Mouse (Mus musculus): ENCODE measurements around the gene Traf3ip3.

The Traf3ip3 gene

DNA sequence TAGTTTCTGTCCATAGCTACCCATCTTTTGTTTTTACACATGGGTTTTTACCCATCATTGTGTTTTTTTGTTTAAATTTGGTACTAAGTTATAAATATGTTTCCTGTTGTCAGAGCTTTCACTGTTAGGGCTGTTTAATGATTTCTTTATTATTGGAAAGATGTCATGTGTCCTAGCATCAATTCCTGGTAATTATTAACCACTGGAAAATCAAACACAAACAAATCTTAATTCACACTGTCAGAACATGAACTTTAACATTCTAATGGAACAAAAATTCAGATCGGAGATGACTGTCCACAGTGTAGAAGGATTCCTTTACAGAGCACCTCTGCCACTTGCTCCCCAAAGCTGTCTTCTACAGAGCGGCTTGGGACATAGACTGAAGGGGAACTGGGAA lies 3.9 kb upstream of the Traf3ip3 start:
- no peak for DNase-seq (ENCODE audit: low spot score in 2 of 2)

GRCm38 (mm10) chr1:193203821-193204220 lies 2.3 kb upstream of the Traf3ip3 start:
- DNase-seq (ENCODE audit: low spot score in 2 of 2), result no peak

- DNase-seq (ENCODE audit: low spot score in 2 of 2), result peak; percentile 62 to 65
Observed at GRCm38 (mm10) chr1:193200640-193201382, 692 bp downstream of the Traf3ip3 start.

GRCm38 (mm10) chr1:193198312-193198711 lies 3.2 kb downstream of the Traf3ip3 start:
- no peak for DNase-seq (ENCODE audit: low spot score in 2 of 2)

GRCm38 (mm10) chr1:193197494-193198205 lies 3.9 kb downstream of the Traf3ip3 start:
- no peak for DNase-seq (ENCODE audit: low spot score in 2 of 2)

DNA sequence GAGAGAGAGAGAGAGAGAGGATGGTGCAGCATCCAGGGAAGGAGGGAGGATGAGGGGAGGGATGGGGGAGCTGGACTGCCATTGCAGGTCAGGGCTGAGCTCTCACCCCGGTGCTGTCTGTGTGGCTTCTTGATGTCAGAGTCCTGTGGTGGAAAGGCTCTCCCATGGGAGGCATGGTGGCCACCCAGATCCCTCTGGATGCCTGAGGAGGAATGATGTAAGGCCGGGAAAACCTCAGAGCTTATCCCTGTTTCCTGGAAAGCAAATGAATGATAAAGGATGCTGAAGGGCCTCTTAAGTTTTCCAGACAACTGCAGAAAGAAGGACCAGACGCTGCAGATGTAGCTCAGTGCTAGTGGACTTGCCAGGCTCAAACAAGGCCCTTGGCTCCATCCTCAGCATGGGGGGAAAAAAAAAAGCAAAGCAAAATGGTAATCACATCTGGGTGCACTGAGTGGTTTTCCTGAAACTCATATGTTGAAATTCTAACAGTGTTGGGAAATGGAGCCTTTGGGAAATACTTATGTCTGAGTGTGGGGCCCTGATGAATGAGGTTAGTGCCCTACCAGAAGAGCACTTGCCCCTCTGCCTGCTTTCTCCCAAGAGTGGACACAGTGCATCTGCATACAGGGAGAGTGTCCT lies 6.2 kb downstream of the Traf3ip3 start:
- DNase-seq (ENCODE audit: low spot score in 2 of 2), result no peak

GRCm38 (mm10) chr1:193194416-193195140 lies 6.9 kb downstream of the Traf3ip3 start:
- DNase-seq (ENCODE audit: low spot score in 2 of 2), result no peak

DNA sequence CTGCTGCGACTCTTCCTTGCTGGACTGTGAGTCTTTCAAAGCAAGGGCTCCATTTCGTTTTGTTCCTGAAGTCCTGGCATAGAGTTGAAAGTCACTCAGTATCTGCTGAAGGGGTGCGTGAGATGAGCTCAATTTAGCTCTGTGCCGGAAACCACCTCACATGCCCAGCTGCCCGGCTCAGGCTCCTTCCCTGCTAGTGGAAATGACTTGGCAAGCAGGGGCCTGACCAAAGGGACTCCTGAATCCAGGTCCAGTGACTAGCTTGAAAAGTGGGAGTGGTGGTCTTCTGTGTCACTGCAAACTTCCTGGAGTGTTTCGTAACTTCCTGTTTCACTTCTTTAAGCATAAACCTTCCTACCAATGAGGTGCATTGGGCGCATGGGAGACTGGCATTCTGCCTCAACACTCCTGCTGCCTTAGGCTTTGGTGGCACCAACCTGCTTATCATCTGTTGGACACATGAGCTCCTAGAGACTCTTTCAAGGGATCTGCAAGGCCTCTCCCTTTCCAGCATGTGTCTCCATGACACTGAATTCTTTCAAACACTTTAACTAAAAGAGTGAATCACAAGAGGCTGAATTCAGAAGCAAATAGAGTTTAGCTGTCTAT lies 9.7 kb downstream of the Traf3ip3 start:
- no peak for DNase-seq (ENCODE audit: low spot score in 2 of 2)

- no peak for DNase-seq (ENCODE audit: low spot score in 2 of 2)
Observed at GRCm38 (mm10) chr1:193189771-193190170, 11.7 kb downstream of the Traf3ip3 start.

DNA sequence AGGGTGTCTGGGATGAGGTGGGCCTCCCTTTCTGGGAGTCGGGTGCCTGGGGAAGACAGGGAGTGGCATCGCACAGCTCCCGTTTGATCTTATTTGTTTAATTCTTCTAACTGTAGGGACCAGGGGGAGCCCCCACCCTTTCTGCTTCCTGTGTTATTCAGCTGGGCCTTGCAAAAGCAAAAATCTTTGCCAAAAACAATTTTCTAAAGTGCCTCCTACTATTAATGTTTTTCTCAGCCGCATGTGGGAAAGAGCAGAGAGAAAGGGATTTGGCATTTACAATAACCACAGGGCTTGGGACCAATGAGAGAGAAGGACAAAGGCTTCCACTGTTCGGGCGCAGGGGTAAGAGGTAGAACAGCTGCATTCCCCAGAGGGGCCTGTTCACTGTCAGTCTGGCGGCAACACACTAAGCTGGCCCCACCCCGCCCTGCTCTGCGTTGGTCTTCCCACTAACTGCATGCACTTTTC lies 12.3 kb downstream of the Traf3ip3 start:
- peak; percentile 50 to 55 for DNase-seq (ENCODE audit: low spot score in 2 of 2)

- DNase-seq (ENCODE audit: low spot score in 2 of 2), result no peak
Observed at GRCm38 (mm10) chr1:193188257-193188656, 13.2 kb downstream of the Traf3ip3 start.

- no peak for DNase-seq (ENCODE audit: low spot score in 2 of 2)
Observed at GRCm38 (mm10) chr1:193181104-193181503, 20.4 kb downstream of the Traf3ip3 start.

DNA sequence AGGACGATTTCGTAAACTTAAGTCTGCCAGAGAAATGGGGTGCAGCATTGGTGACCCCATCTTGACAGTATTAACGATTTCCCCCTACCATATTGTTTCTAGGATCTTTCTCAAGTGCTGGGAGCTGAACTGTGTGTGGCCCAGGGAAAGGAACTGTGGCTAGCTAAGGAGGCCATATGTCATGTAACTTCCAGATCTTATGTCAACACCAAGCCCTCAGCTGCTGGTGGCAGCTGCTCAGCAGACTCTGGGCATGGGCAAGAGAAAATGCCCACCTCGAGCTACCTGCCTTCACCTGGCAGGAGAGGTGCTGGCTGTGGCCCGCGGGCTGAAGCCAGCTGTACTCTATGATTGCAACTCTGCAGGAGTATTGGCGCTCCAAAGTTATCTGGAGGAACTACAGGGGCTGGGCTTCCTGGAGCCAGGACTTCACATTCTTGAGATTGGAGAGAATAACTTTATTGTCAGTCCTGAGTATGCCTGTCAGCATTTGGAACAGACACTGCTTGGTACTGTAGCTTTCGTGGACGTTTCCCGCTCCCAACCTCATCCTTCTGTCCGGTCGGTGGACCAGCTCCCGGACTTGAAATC lies 27.3 kb downstream of the Traf3ip3 start:
- no peak for DNase-seq (ENCODE audit: low spot score in 2 of 2)

GRCm38 (mm10) chr1:193173810-193174129 lies 27.7 kb downstream of the Traf3ip3 start:
- no peak for DNase-seq (ENCODE audit: low spot score in 2 of 2)

- DNase-seq (ENCODE audit: low spot score in 2 of 2), result peak; percentile 98
Observed at GRCm38 (mm10) chr1:193172991-193173809, 28.3 kb downstream of the Traf3ip3 start.

GRCm38 (mm10) chr1:193169856-193170255 lies 31.6 kb downstream of the Traf3ip3 start:
- DNase-seq (ENCODE audit: low spot score in 2 of 2), result peak in 1 of 2 experiments; percentile 49

DNA sequence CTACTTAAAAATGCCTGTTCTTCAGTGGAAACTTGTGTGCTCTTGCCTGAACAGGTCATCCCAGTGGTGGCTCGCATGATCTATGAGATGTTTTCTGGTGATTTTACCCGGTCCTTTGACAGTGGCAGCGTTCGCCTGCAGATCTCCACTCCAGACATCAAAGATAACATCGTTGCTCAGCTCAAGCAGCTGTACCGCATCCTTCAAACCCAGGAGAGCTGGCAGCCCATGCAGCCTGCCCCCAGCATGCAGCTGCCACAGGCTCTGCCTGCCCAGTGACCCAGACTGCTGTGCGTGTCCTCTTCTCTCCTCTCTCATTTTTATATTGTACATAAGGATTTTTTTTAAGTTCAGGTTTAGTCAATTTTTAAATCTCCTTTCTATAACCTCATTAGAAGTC lies 32.3 kb downstream of the Traf3ip3 start:
- DNase-seq (ENCODE audit: low spot score in 2 of 2), result peak; percentile 57 to 70

DNA sequence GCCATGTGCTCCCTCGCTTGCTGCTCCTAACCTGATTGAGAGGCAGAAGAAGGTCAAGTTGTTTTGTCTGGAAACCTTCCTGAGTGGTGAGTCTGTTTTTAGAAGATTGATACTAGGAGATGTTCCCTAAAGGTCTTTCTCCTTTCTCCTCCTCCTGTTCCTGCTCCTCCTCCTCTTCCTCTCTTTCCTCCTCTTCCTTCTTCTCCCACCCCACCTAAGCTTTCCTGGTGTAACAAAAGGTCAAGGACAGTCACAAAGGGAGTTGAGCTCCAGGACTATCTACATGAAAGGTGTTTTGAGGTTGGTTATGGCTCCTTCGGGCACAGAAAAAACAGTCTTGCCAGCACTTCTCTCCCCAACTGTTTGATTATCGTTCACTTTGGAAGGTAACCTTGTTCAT lies 33.8 kb downstream of the Traf3ip3 start, which contains the start of gene A130010J15Rik:
Gene A130010J15Rik (plus strand): TSS at position 301 of the 400 bp plus-strand sequence.
- no peak for DNase-seq (ENCODE audit: low spot score in 2 of 2)

- DNase-seq (ENCODE audit: low spot score in 2 of 2), result peak in 1 of 2 experiments; percentile 52
Observed at GRCm38 (mm10) chr1:193160317-193161032, 41.0 kb downstream of the Traf3ip3 start.

Measured in thymus, postnatal 10 days (tissue).